Mouse (Mus musculus) CH12.LX (cell line): ENCODE measurements around the gene Kifc5b. TPM values are rescaled to one million over a fixed set of nuclear protein-coding genes. Genes with fewer than 3 reads are reported as not detected.

ENCODE experiments used
- DNase-seq: peaks from one replicate; pipeline ENCODE4 v3.0.0-alpha.2; 2013; ENCODE audit errors: extremely low read depth
- H3K27ac ChIP-seq: 2 replicates; pipeline ENCODE4 v1.5.1; 2012; ENCODE audit warnings: low read depth, mild to moderate bottlenecking, control low read depth, moderate library complexity; ENCODE audit not compliant: insufficient read depth
- H3K27me3 ChIP-seq: replicated peaks from 2 replicates; pipeline ENCODE3; 2012; ENCODE audit warnings: inconsistent platforms
- H3K36me3 ChIP-seq, 2 experiments: replicated peaks in 1 of 2; 2 replicates each; pipeline versions ENCODE3 to v1.6.1; 2012; ENCODE audit warnings: inconsistent platforms in 1 of 2, low read length in 1 of 2, mild to moderate bottlenecking in 1 of 2, mixed read lengths in 1 of 2, moderate library complexity in 1 of 2; ENCODE audit not compliant: control insufficient read depth in 1 of 2, insufficient read depth in 1 of 2
- H3K4me1 ChIP-seq, 2 experiments: 2 replicates each; pipeline ENCODE4 v1.6.1; 2012; ENCODE audit warnings: inconsistent platforms in 1 of 2, moderate library complexity in 1 of 2; ENCODE audit not compliant: insufficient read depth in 2 of 2, control insufficient read depth in 1 of 2
- H3K4me2 ChIP-seq: 2 replicates; pipeline ENCODE4 v1.6.1; 2012; ENCODE audit warnings: low read depth, mild to moderate bottlenecking, control low read depth; ENCODE audit not compliant: poor library complexity, insufficient read depth, severe bottlenecking
- H3K4me3 ChIP-seq, 3 experiments: fragments of 150-350 bp in 1 of 3; sonication (generic) in 1 of 3; replicated peaks in 1 of 3; 2 replicates each; pipeline versions ENCODE3 to v1.5.1; 2011 to 2012; ENCODE audit warnings: low read depth in 2 of 3, low read length in 2 of 3, mild to moderate bottlenecking in 2 of 3, moderate library complexity in 2 of 3, control low read depth in 1 of 3, improper control_type of control experiment in 1 of 3, inconsistent platforms in 1 of 3, mixed read lengths in 1 of 3; ENCODE audit not compliant: poor library complexity in 1 of 3
- H3K79me2 ChIP-seq: replicated peaks from 2 replicates; pipeline ENCODE4 v1.6.1; 2012; ENCODE audit warnings: mild to moderate bottlenecking, moderate library complexity; ENCODE audit not compliant: control insufficient read depth, poor library complexity, insufficient read depth, severe bottlenecking; ENCODE audit errors: extremely low read depth
- H3K9ac ChIP-seq: 2 replicates; pipeline ENCODE4 v1.6.1; 2012; ENCODE audit warnings: low read depth, mild to moderate bottlenecking, control low read depth, moderate library complexity; ENCODE audit not compliant: insufficient read depth
- H3K9me3 ChIP-seq: replicated peaks from 2 replicates; pipeline ENCODE3; 2012; ENCODE audit warnings: low read length, inconsistent platforms, mixed read lengths
- BHLHE40 ChIP-seq: IDR thresholded peaks from 2 replicates; pipeline ENCODE4 v1.6.1; 2011; ENCODE audit warnings: mild to moderate bottlenecking, low read depth, low read length, improper control_type of control experiment
- CHD2 ChIP-seq: IDR thresholded peaks from 2 replicates; pipeline ENCODE4 v1.6.1; 2011; ENCODE audit warnings: low read length, improper control_type of control experiment
- CTCF ChIP-seq, 2 experiments: IDR thresholded peaks in 1 of 2; conservative IDR thresholded peaks in 1 of 2; 2 replicates each; pipeline ENCODE4 v1.5.1; 2011 to 2012; ENCODE audit warnings: low read depth in 2 of 2, low read length in 2 of 2, improper control_type of control experiment in 1 of 2, inconsistent platforms in 1 of 2, mild to moderate bottlenecking in 1 of 2, moderate library complexity in 1 of 2
- E2F4 ChIP-seq: IDR thresholded peaks from 2 replicates; pipeline ENCODE4 v1.6.1; 2011; ENCODE audit warnings: low read depth, low read length, improper control_type of control experiment; ENCODE audit not compliant: insufficient replicate concordance
- ETS1 ChIP-seq: conservative IDR thresholded peaks from 2 replicates; pipeline ENCODE4 v1.6.1; 2012; ENCODE audit warnings: low read depth, mild to moderate bottlenecking, inconsistent platforms, low read length, improper control_type of control experiment, moderate library complexity
- KAT2A ChIP-seq: IDR thresholded peaks from 2 replicates; pipeline ENCODE4 v1.6.1; 2012; ENCODE audit warnings: low read length, improper control_type of control experiment, inconsistent platforms; ENCODE audit not compliant: insufficient replicate concordance
- MAX ChIP-seq: IDR thresholded peaks from 2 replicates; pipeline ENCODE4 v1.6.1; 2011; ENCODE audit warnings: low read length, improper control_type of control experiment
- MEF2A ChIP-seq: IDR thresholded peaks from 2 replicates; pipeline ENCODE4 v1.6.1; 2014; ENCODE audit warnings: low read depth, mild to moderate bottlenecking, inconsistent platforms, low read length, improper control_type of control experiment, borderline replicate concordance
- NELFE ChIP-seq: IDR thresholded peaks from 2 replicates; pipeline ENCODE4 v1.6.1; 2011; ENCODE audit warnings: low read depth, low read length, improper control_type of control experiment
- NRF1 ChIP-seq: IDR thresholded peaks from 2 replicates; pipeline ENCODE4 v1.6.1; 2014; ENCODE audit warnings: low read depth, mild to moderate bottlenecking, inconsistent platforms, low read length, improper control_type of control experiment, moderate library complexity
- RAD21 ChIP-seq: IDR thresholded peaks from 2 replicates; pipeline ENCODE4 v1.6.1; 2011; ENCODE audit warnings: low read depth, mild to moderate bottlenecking, low read length, improper control_type of control experiment, moderate library complexity
- RCOR1 ChIP-seq: conservative IDR thresholded peaks from 2 replicates; pipeline ENCODE4 v1.6.1; 2012; ENCODE audit warnings: low read depth, mild to moderate bottlenecking, inconsistent platforms, low read length, improper control_type of control experiment
- SIN3A ChIP-seq: IDR thresholded peaks from 2 replicates; pipeline ENCODE4 v1.6.1; 2012; ENCODE audit warnings: low read length, improper control_type of control experiment, inconsistent platforms
- UBTF ChIP-seq: IDR thresholded peaks from 2 replicates; pipeline ENCODE4 v1.6.1; 2012; ENCODE audit warnings: low read depth, mild to moderate bottlenecking, inconsistent platforms, low read length, improper control_type of control experiment, moderate library complexity
- USF1 ChIP-seq: IDR thresholded peaks from 2 replicates; pipeline ENCODE4 v1.6.1; 2014; ENCODE audit warnings: low read depth, mild to moderate bottlenecking, inconsistent platforms, low read length, improper control_type of control experiment
- ZC3H11A ChIP-seq: IDR thresholded peaks from 2 replicates; pipeline ENCODE4 v1.6.1; 2012; ENCODE audit warnings: low read depth, mild to moderate bottlenecking, inconsistent platforms, low read length, improper control_type of control experiment
- ZNF384 ChIP-seq: IDR thresholded peaks from 2 replicates; pipeline ENCODE4 v1.6.1; 2012; ENCODE audit warnings: low read depth, low read length, improper control_type of control experiment, inconsistent platforms
- dilution Hi-C: fragments of 300-500 bp; cut with MboI; formaldehyde crosslinking; loops from 2 replicates; pipeline ENCODE4 v1.14.3; 2020; ENCODE audit warnings: low sequenced_read_pairs; ENCODE audit not compliant: extremely low pct_unique_long_range_greater_than_20kb, extremely low pct_ligation_motif_present
- in situ Hi-C: fragments of 300-500 bp; cut with MboI; formaldehyde crosslinking; loops from 3 replicates; pipeline ENCODE4 v1.14.3; 2019; ENCODE audit warnings: low sequenced_read_pairs, low pct_ligation_motif_present, low pct_unique_long_range_greater_than_20kb, mixed read lengths
- polyA plus RNA-seq: library from polyadenylated mRNA; unstranded; fragments of >175 nt; gene quantifications from 2 replicates; pipeline ENCODE4 v1.2.1, GENCODE M21; 2012; ENCODE audit warnings: low read depth; ENCODE audit not compliant: insufficient read length
- total RNA-seq, 2 experiments: library from RNA; depleted of rRNA; stranded (reverse); fragments of 300-350 nt in 1 of 2; fragments of >200 nt in 1 of 2; gene quantifications; 2 replicates each; pipeline ENCODE4 v1.2.3; 2012 to 2014

Kifc5b gene
- total and polyA plus RNA-seq, 3 experiments: 12.1 to 26.9 (median 22.2) TPM

DNA sequence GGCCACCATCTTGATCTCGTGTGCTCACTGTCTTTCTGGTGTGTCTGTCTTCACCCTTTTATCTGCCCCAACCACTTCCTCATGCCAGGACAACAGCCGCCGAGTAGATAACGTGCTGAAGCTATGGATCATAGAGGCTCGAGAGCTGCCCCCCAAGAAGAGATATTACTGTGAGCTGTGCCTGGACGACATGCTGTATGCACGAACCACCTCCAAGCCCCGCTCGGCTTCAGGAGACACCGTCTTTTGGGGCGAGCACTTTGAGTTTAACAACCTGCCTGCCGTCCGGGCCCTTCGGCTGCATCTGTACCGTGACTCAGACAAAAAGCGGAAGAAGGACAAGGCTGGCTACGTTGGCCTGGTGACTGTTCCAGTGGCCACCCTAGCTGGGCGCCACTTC is 40.0 kb downstream of the Kifc5b start:
- dilution Hi-C loops (no loop called here), in situ Hi-C loops (no loop called here)
- Histone ChIP-seq H3K4me1 (no peaks in the 10 kb centered on the region), H3K4me3 (no peak overlapping the region), H3K9me3 (no peaks in the 10 kb centered on the region), H3K4me2 (no peak overlapping the region), H3K27me3 (peaks cover 33% of the 10 kb centered on the region), H3K36me3 (peaks cover 3 to 21% of the 10 kb centered on the region in 2 experiments), H3K9ac (no peak overlapping the region), H3K79me2 (no peaks in the 10 kb centered on the region), H3K27ac (no peak overlapping the region)
- no peak for DNase-seq
- TF ChIP-seq RCOR1 (no peak), KAT2A (no peak), E2F4 (no peak), RAD21 (no peak), ZNF384 (no peak), MEF2A (no peak), USF1 (no peak), NRF1 (no peak), ETS1 (no peak), BHLHE40 (no peak)

DNA sequence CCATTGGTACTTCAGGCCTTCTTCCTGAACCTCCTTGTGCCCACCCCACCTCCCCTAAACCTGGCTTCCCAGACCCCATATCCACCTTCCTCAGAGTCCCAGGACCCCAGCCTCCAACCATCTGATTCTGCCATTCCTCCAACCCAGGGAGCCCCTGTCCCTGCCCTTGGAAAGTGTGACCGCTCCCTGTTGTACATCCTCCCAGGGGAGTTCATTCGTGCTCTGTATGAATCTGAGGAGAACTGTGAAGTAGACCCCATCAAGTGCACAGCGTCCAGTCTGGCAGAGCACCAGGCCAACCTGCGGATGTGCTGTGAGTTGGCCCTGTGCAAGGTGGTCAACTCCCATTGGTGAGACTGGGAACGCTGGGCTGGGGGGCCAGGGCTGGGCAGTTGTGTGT is 41.0 kb downstream of the Kifc5b start:
- Histone ChIP-seq H3K79me2 (no peaks in the 10 kb centered on the region), H3K27me3 (peaks cover 23% of the 10 kb centered on the region), H3K27ac (no peak overlapping the region), H3K9ac (no peak overlapping the region), H3K36me3 (peaks cover 5 to 21% of the 10 kb centered on the region in 2 experiments), H3K4me1 (no peaks in the 10 kb centered on the region)
- in situ Hi-C loops: no loop called here
- no peak for DNase-seq
- TF ChIP-seq SIN3A: no peak
- TF ChIP-seq NELFE: no peak
- TF ChIP-seq, all 38 proteins: peak for 0
- dilution Hi-C loops: no loop called here
- H3K4me3 ChIP-seq: no peak overlapping the region
- no peaks in the 10 kb centered on the region for H3K9me3 ChIP-seq
- no peak overlapping the region for H3K4me2 ChIP-seq

DNA sequence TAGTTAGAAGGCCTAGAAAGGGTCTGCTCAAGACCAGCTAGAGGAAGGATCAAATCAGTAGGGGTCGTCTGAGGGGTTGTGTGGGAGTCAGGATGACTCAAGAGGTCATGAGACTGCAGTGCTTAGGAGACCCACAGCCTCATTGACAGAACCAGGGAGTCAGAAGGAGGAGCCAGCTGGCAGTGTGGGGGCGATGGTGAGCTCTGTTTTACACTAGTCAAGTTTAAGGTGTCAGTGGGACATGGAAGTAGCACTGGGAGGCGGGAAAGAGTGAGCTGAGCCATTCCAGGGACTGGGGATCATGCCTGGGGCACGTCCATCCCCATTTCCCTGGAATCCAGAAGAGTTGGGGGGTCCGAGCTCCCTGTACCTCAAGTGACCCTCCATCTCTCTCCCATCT is 42.0 kb downstream of the Kifc5b start:
- H3K4me1 ChIP-seq: no peaks in the 10 kb centered on the region
- dilution Hi-C loops (no loop called here), in situ Hi-C loops (no loop called here)
- H3K9me3 ChIP-seq: no peaks in the 10 kb centered on the region
- H3K9ac ChIP-seq: no peak overlapping the region
- DNase-seq: no peak
- no peak overlapping the region for H3K4me2 ChIP-seq
- H3K36me3 ChIP-seq: peaks cover 5 to 21% of the 10 kb centered on the region in 2 experiments
- H3K27me3 ChIP-seq: peaks cover 15% of the 10 kb centered on the region
- H3K79me2 ChIP-seq: no peaks in the 10 kb centered on the region
- no peak overlapping the region for H3K4me3 ChIP-seq
- H3K27ac ChIP-seq: no peak overlapping the region
- peak in 1 of 2 experiments; percentile 30; a peak in 2 of 4 replicates for TF ChIP-seq CTCF (conservative IDR thresholded peaks at IDR 0.05 in 1 of 2, IDR thresholded peaks at IDR 0.05 in 1 of 2; ENCODE audit: low read depth in 2 of 2, low read length in 2 of 2)
- no peak for TF ChIP-seq BHLHE40
- TF ChIP-seq UBTF: no peak
- no peak for TF ChIP-seq CHD2
- TF ChIP-seq MAX: no peak
- TF ChIP-seq ZC3H11A: no peak
- TF ChIP-seq ETS1: no peak
- TF ChIP-seq NELFE: no peak
